Mouse (Mus musculus): ENCODE data around the gene Pyroxd1. TPM values are rescaled to one million over a fixed set of nuclear protein-coding genes. Genes with fewer than 3 reads are reported as not detected.

The Pyroxd1 gene
- polyA plus RNA-seq, 1 experiment from 2014 or later = 33.0 TPM

DNA sequence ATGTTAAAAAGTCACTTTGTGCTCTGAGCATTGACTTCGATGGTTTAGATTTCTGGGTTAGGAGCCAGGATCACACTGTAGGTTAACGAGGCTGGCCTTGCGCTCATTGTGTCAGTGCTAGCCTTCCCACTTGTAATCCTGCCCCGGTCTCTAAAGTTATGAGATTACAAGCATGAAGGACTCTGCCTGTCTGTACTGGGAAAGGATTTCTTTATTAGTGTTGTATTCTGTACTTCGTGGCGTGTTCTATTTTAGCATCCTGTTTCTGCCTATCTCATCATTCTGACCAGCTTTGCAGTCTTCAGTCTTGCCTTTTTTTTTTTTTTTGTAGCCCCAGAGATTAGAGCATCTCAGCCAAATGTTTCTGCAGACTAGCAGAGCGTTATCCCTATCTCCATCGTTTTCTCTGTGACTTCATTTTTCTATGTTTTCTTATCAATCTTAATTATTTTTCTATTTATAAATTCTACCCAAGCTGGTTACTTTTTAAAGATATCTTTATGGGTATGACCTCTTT lies 42.4 kb downstream of the Pyroxd1 start:
- no peak for TF ChIP-seq CTCF (IDR thresholded peaks at IDR 0.05)
- ChIA-PET CTCF (no interaction called here), POLR2A (interaction anchor here (0.6 kb wide), 3 partner anchors 21 to 274 kb away, joined by 3 to 4 read pairs (median 3); no protein-coding TSS in a partner anchor)
- DNase-seq (ENCODE audit: low read depth, low spot score) (no peak), ATAC-seq (peak; percentile 14)
- no peaks in the 10 kb centered on the region for H3K27me3 ChIP-seq
- in situ Hi-C loops (cut with MboI; ENCODE audit: low pct_unique_long_range_greater_than_20kb) = no loop called here

DNA sequence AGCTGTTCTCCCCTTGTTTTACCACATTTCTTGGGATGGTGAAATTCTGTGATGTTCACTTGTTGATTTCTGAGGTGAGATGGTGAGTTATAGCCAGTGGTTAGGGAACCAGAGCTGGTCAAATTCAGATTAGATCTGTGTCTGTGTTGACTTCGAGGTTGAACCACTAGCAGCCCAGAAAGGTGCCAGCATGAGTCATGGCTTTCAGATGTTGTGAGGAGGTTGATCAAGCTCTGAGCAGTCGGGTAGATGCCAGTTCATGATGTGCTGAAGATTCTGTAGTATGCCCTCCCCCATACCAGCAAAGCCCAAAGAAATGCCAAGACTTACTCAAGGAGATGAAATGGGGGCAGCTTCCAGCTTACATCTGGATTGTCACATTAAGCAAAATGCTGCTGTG lies 43.6 kb downstream of the Pyroxd1 start:
- DNase-seq (ENCODE audit: low read depth, low spot score) = no peak
- in situ Hi-C loops (cut with MboI; ENCODE audit: low pct_unique_long_range_greater_than_20kb) = no loop called here
- ChIA-PET POLR2A (interaction anchor here (0.7 to 1.5 kb wide), 2 partner anchors 21 to 31 kb away, joined by 4 read pairs; no protein-coding TSS in a partner anchor), CTCF (interaction anchor here (0.7 to 1.6 kb wide), 2 partner anchors 23 to 27 kb away, joined by 3 to 4 read pairs; no protein-coding TSS in a partner anchor)
- no peaks in the 10 kb centered on the region for H3K27me3 ChIP-seq
- ATAC-seq = no peak
- no peak for TF ChIP-seq CTCF (IDR thresholded peaks at IDR 0.05)

- ChIA-PET CTCF (no interaction called here), POLR2A (no interaction called here)
- H3K27me3 ChIP-seq = no peaks in the 10 kb centered on the region
- ATAC-seq (no peak), DNase-seq (ENCODE audit: low read depth, low spot score) (no peak)
- in situ Hi-C loops (cut with MboI; ENCODE audit: low pct_unique_long_range_greater_than_20kb) = no loop called here
- TF ChIP-seq CTCF (IDR thresholded peaks at IDR 0.05) = no peak
Observed at GRCm38 (mm10) chr6:142392312-142392711, 46.9 kb downstream of the Pyroxd1 start.

DNA sequence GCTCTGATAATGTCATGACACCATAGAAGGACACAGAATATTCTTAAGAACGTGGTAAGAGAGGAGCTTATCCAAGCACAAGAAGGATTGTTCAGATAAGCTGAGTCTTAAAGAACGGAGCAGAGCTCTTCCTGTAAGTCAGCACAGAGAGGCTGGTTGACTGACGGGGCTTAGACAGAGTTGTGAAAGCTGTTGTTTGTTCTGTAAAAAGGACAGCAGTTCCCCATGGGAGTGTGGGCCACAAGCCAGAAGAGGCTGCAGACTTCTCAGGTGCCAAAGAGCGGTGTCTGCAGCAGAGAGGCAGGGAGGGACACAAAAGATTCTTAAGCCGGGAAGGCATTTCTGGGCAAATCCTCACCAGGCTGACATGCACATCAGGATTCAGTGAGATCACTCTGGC lies 49.2 kb downstream of the Pyroxd1 start:
- no peak for TF ChIP-seq CTCF (IDR thresholded peaks at IDR 0.05)
- H3K27me3 ChIP-seq = no peaks in the 10 kb centered on the region
- DNase-seq (ENCODE audit: low read depth, low spot score) (no peak), ATAC-seq (no peak)
- in situ Hi-C loops (cut with MboI; ENCODE audit: low pct_unique_long_range_greater_than_20kb) = no loop called here
- POLR2A ChIA-PET = no interaction called here
- CTCF ChIA-PET = no interaction called here

GRCm38 (mm10) chr6:142395756-142396155 lies 50.3 kb downstream of the Pyroxd1 start:
- DNase-seq (ENCODE audit: low read depth, low spot score) (no peak), ATAC-seq (no peak)
- in situ Hi-C loops (cut with MboI; ENCODE audit: low pct_unique_long_range_greater_than_20kb) = no loop called here
- ChIA-PET POLR2A (no interaction called here), CTCF (interaction anchor here (1.2 kb wide), 1 partner anchor 18 kb away, joined by 3 read pairs; no protein-coding TSS in a partner anchor)
- TF ChIP-seq CTCF (IDR thresholded peaks at IDR 0.05) = no peak
- H3K27me3 ChIP-seq = no peaks in the 10 kb centered on the region

GRCm38 (mm10) chr6:142411140-142411539 lies 65.7 kb downstream of the Pyroxd1 start:
- POLR2A ChIA-PET = no interaction called here

More at GRCm38 (mm10) chr6:142411140-142411539, 65.7 kb downstream of the Pyroxd1 start:
- CTCF ChIA-PET = no interaction called here
- H3K27me3 ChIP-seq = no peaks in the 10 kb centered on the region
- in situ Hi-C loops (cut with MboI; ENCODE audit: low pct_unique_long_range_greater_than_20kb) = no loop called here
- TF ChIP-seq CTCF (IDR thresholded peaks at IDR 0.05) = no peak
- DNase-seq (ENCODE audit: low read depth, low spot score) (no peak), ATAC-seq (no peak)

Other genes with a start within 250 kb of the Pyroxd1 start
- 25.1 TPM for gene Slco1a6, start 137.1 kb upstream of the Pyroxd1 start, polyA plus RNA-seq (2021)
- 0.35 TPM for gene Iapp, start 47.2 kb upstream of the Pyroxd1 start, polyA plus RNA-seq (2021)
- gene Slco1a5, start 22.7 kb upstream of the Pyroxd1 start, polyA plus RNA-seq (2021) = 6.0 TPM
- gene Recql, start 41.4 kb downstream of the Pyroxd1 start, polyA plus RNA-seq (2021) = 16.1 TPM
- gene Golt1b, start 41.6 kb downstream of the Pyroxd1 start, polyA plus RNA-seq (2021) = 44.6 TPM
- 0.06 TPM for gene Spx, start 67.8 kb downstream of the Pyroxd1 start, polyA plus RNA-seq (2021)
- gene Gys2, start 127.5 kb downstream of the Pyroxd1 start, polyA plus RNA-seq (2021) = not detected
- 1,843 TPM for gene Ldhb, start 162.3 kb downstream of the Pyroxd1 start, polyA plus RNA-seq (2021)
- gene Kcnj8, start 226.0 kb downstream of the Pyroxd1 start, polyA plus RNA-seq (2021) = not detected

All from Patski (cell line).